Mouse (Mus musculus) neural tube, embryonic 11.5 days (tissue): ENCODE results near the gene Miox. TPM values are rescaled to one million over a fixed set of nuclear protein-coding genes. Genes with fewer than 3 reads are reported as not detected.
A peak's percentile ranks its signal among the peaks of the same experiment; 100 is the strongest.

Source experiments
- ATAC-seq: fragments of 200-750 bp; cut with Nextera tagmentation; 2 replicates; pipeline ENCODE4 v1.8.0; 2017; ENCODE audit warnings: moderate number of reproducible peaks, mild to moderate bottlenecking, moderate TSS enrichment, moderate library complexity; ENCODE audit not compliant: insufficient read depth, low FRiP score, low TSS enrichment
- DNase-seq: peaks from one replicate; pipeline ENCODE4 v3.0.0-alpha.2; 2015; ENCODE audit warnings: low spot score
- H3K27ac ChIP-seq: fragments of 300-500 bp; sonication (generic); 2 replicates; pipeline ENCODE4 v1.5.1; 2014; ENCODE audit warnings: low read depth, mild to moderate bottlenecking, low read length
- H3K27me3 ChIP-seq: fragments of 300-500 bp; sonication (generic); 2 replicates; pipeline ENCODE4 v1.6.1; 2014; ENCODE audit warnings: mild to moderate bottlenecking, low read length, mixed read lengths; ENCODE audit not compliant: control insufficient read depth, insufficient read depth
- H3K36me3 ChIP-seq: fragments of 300-500 bp; sonication (generic); 2 replicates; pipeline ENCODE4 v1.6.1; 2014; ENCODE audit warnings: mild to moderate bottlenecking, low read length, moderate library complexity, mixed read lengths; ENCODE audit not compliant: control insufficient read depth, insufficient read depth
- H3K4me1 ChIP-seq: fragments of 300-500 bp; sonication (generic); 2 replicates; pipeline ENCODE4 v1.6.1; 2014; ENCODE audit warnings: low read length, mixed read lengths; ENCODE audit not compliant: control insufficient read depth, insufficient read depth
- H3K4me2 ChIP-seq: fragments of 300-500 bp; sonication (generic); 2 replicates; pipeline ENCODE4 v1.6.1; 2014; ENCODE audit warnings: low read depth, mild to moderate bottlenecking, moderate library complexity
- H3K4me3 ChIP-seq: fragments of 300-500 bp; sonication (generic); 2 replicates; pipeline ENCODE4 v1.5.1; 2014; ENCODE audit warnings: low read depth, low read length
- H3K9ac ChIP-seq: fragments of 300-500 bp; sonication (generic); 2 replicates; pipeline ENCODE4 v1.6.1; 2014; ENCODE audit warnings: mild to moderate bottlenecking, low read length
- H3K9me3 ChIP-seq: fragments of 300-500 bp; sonication (generic); 2 replicates; pipeline ENCODE4 v1.6.1; 2016; ENCODE audit warnings: low read length; ENCODE audit not compliant: control insufficient read depth
- WGBS: fragments of 180-500 bp; shearing (Covaris S2); extraction: QIAGEN DNeasy Blood & Tissue Kit; methylation state at CpG from one replicate; pipeline ENCODE4 v1.1.7; 2014; 5-methylcytosine and 5-hydroxymethylcytosine counted together
- microRNA-seq: library from miRNA; unstranded; fragments of <30 nt; microRNA quantifications from one replicate; pipeline ENCODE4, GENCODE M21; 2016
- polyA plus RNA-seq: library from polyadenylated mRNA; unstranded; fragments of >200 nt; fragmentation: Nextera tagmentation; extraction: Ambion mirVana; gene quantifications from 2 replicates; pipeline ENCODE4 v1.2.1, GENCODE M21; 2014

The Miox gene
- polyA plus RNA-seq, 1 experiment from 2014 or later: not detected

DNA sequence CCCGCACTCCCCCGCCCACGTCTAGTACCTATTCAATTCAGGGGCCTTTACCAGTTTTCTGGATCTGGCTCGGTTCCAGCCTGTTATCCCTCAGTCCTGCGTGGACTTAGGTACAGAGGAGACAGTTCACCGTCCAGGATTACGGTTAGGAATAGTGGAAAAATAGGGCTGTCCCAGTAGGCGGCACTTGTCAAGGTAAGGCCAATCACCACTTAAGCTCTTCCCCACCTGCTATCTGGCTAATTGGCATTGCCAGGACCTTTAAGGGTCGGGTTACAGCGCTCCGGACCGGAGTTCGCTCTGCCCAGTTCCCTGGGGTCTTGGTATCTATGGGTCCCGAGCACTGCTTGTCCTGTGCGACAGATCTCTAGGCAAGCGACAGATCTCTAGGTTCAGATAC lies 42.8 kb downstream of the Miox start, which contains the start of gene Tymp:
Tymp (minus strand) TSS at position 83 of the 400 bp plus-strand sequence.
- no peak within 1 kb of the TSS for H3K4me3 ChIP-seq

DNA sequence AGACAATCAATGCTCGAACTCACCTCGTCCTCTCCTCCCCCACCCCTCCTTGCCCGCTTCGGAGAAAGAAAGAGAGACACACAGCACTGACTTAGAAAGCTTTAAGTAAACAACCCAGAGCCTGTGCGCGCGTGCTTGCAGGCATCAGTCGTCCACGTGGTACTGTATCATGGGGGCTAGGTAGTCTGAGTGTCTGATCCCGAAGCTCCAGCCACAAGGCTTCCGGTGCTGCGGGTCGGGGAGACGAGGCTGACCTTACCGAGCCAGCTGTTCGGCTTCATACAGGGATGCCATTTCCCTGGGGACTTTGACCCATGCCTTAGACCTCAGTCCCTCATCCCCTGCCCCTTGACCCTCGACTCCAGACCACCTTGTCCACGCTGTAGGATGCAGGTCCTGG lies 43.2 kb downstream of the Miox start:
- ATAC-seq (no peak), DNase-seq (peak; percentile 24)
- peaks cover 40% of the 10 kb centered on the region for H3K27me3 ChIP-seq
- no peak overlapping the region for H3K27ac ChIP-seq
- H3K36me3 ChIP-seq: 0 out of 2 replicates have a peak, but pooled peaks cover 2% of the 10 kb centered on the region
- H3K4me3 ChIP-seq: no peak overlapping the region
- peaks cover 12% of the 10 kb centered on the region; the same call in 1 of the 2 replicates for H3K4me1 ChIP-seq
- no peaks in the 10 kb centered on the region for H3K9me3 ChIP-seq
- no peak overlapping the region for H3K9ac ChIP-seq
- WGBS: 11% methylated on average over 18 of the region's 18 CpGs
- H3K4me2 ChIP-seq: no peak overlapping the region

More for the DNA sequence above, 42.8 kb downstream of the Miox start, which contains the start of gene Tymp:
- DNase-seq: no peak
- H3K4me1 ChIP-seq: peaks cover 12% of the 10 kb centered on the region; the same call in 1 of the 2 replicates
- H3K27me3 ChIP-seq: peaks cover 40% of the 10 kb centered on the region
- 17% methylated on average over 16 of the region's 16 CpGs for WGBS
- H3K4me2 ChIP-seq: no peak within 1 kb of the TSS
- H3K27ac ChIP-seq: no peak within 1 kb of the TSS
- H3K9ac ChIP-seq: no peak within 1 kb of the TSS
- peaks cover 4% of the 10 kb centered on the region for H3K36me3 ChIP-seq
- no peak for ATAC-seq
- no peaks in the 10 kb centered on the region for H3K9me3 ChIP-seq

DNA sequence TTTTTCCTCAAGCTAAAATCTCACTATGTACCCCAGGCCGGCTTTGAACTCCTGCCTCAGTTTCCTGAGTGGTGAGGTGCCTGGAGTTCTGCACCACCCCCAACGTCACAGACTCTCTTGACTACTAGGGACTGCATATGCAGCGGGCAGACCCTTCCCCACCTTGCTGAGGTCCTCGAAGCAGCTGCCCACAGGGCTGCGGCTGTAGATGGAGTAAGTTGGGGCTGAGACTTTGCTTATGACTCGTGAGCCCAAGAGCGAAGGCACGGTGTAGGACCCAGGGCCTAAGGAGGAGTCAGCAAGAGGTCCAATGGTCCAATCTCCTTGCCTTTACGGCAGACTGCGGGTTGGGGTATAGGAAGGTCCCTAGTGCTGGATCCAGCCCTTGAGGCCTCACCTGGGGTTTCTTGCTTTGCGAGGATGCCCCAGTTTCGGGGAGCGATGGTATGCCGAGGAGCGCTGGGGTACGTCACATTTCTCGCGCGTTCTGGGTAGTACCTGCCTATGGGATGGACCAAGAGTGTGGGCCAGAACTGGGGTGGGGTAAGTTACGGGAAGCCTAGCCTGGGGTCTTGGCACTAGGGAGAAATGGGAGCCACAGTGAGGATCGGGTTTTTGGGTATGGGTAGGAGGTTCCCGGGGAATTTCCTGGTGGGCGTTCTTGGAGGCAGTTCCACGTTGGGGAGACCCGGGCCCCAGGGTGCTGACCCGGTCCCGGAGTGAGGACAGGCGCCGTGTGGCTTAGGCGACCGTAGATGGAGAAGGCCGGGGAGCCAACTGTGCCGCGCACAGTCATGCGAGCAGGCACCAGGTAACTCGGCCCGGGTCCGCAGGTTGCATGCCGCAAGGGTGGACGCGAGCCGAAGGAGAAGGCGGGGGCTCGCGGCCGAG lies 44.0 kb downstream of the Miox start:
- Histone ChIP-seq H3K36me3 (no peaks in the 10 kb centered on the region), H3K27ac (no peak overlapping the region), H3K27me3 (peaks cover 40% of the 10 kb centered on the region), H3K4me3 (peak overlapping the region; percentile 34), H3K4me2 (peak overlapping the region; percentile 58), H3K4me1 (peaks cover 9% of the 10 kb centered on the region; the same call in 1 of the 2 replicates), H3K9ac (peak overlapping the region; percentile 32; the same call in 1 of the 2 replicates), H3K9me3 (no peaks in the 10 kb centered on the region)
- ATAC-seq (no peak), DNase-seq (no peak)
- 10% methylated on average over 46 of the region's 46 CpGs for WGBS

DNA sequence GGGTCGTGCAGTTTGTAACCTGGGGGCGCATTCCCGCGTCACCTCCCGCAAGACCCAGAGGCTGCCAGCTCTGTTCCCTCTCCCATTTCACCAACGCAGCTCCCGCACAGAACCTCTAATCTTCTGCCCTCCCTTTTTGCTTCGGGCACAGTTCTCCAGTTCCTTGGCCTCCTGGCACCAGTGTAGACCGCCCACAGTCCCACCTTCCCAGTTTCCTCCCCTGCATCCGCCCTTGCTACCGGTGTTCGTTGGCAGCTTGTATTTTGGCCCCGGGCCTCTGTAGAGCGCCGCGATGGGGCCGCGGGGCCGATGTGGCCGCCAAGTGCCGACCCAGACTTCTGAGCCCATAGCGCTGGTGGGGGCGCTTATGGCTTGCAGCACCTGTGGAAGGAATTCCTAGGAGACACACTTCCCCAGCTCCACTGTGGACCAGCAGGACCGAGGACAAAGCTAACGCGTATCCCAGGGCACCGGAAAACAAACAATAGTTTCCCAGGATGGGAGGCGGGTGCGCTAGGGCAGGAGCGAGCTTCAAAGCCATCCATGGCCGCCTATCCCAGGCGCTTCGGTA lies 44.7 kb downstream of the Miox start, which contains the start of gene Odf3b:
Odf3b (minus strand) TSS at position 452 of the 571 bp plus-strand sequence.
- peak within 1 kb of the TSS; percentile 34 for H3K4me3 ChIP-seq
- H3K4me2 ChIP-seq: peak within 1 kb of the TSS; percentile 58
- H3K9ac ChIP-seq: peak within 1 kb of the TSS; percentile 32; the same call in 1 of the 2 replicates
- no peak for ATAC-seq
- no peak within 1 kb of the TSS for H3K27ac ChIP-seq
- H3K4me1 ChIP-seq: peaks cover 8% of the 10 kb centered on the region; the same call in 1 of the 2 replicates
- WGBS: under 1% methylated on average over 32 of the region's 33 CpGs
- DNase-seq: peak; percentile 51
- H3K27me3 ChIP-seq: peaks cover 40% of the 10 kb centered on the region
- no peaks in the 10 kb centered on the region for H3K9me3 ChIP-seq
- H3K36me3 ChIP-seq: no peaks in the 10 kb centered on the region

DNA sequence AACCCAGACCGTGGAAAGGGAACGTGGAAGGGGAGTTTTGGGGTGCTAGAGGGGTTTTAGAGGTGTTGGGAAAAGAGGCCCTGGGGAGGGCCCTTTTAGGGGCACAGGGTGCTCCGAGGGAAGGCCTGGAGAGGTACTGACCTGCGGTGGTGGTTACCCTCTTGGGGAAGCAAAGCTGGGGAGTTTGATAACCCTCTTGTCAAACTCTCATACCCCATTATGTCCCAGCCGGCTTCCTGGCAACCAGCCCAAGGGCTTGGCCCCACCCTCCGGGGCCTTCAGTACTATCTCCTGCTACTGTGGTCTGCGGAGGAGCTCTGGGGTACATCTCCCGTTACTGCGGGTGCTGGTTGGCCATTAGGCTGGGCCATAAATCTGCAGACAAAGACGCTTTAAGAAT lies 45.2 kb downstream of the Miox start:
- H3K27me3 ChIP-seq: peaks cover 40% of the 10 kb centered on the region
- DNase-seq (peak; percentile 20), ATAC-seq (no peak)
- no peak overlapping the region for H3K27ac ChIP-seq
- no peaks in the 10 kb centered on the region for H3K9me3 ChIP-seq
- peak overlapping the region; percentile 34 for H3K4me3 ChIP-seq
- 5% methylated on average over 10 of the region's 10 CpGs for WGBS
- H3K36me3 ChIP-seq: no peaks in the 10 kb centered on the region
- peak overlapping the region; percentile 58 for H3K4me2 ChIP-seq
- H3K4me1 ChIP-seq: peaks cover 6% of the 10 kb centered on the region; the same call in 1 of the 2 replicates
- H3K9ac ChIP-seq: no peak overlapping the region

DNA sequence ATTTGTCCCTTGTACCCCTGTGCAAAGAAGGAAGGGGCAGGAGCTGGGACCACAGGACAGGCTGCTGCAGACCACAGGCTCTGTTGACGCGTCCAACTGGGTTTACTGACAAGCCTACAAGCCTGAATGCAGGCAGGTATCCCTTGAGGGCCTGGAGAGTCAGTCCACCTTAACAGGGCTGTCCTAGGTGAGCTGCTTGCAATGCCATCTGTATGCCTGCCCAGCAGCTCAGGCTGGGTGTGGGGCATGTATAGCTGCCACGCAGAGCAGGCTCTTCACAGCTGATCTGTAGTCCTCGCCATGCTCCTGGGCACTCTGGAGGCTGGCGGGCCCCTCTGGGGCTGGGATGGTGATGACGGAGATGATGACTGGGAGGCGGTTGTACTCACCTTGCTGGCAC lies 50.4 kb downstream of the Miox start, which contains the start of gene Klhdc7b:
Klhdc7b (plus strand) TSS at position 301 of the 400 bp plus-strand sequence.
- Histone ChIP-seq H3K27ac (no peak within 1 kb of the TSS), H3K36me3 (no peaks in the 10 kb centered on the region), H3K27me3 (peaks cover 5% of the 10 kb centered on the region), H3K4me1 (no peaks in the 10 kb centered on the region; the same call in 1 of the 2 replicates), H3K4me2 (no peak within 1 kb of the TSS), H3K9me3 (no peaks in the 10 kb centered on the region), H3K9ac (no peak within 1 kb of the TSS), H3K4me3 (no peak within 1 kb of the TSS)
- 88% methylated on average over 7 of the region's 7 CpGs for WGBS
- DNase-seq (no peak), ATAC-seq (no peak)

Small RNA genes lying within 50 kb of the gene (microRNA-seq; reads per million reads assigned to microRNA genes)
- gene Mir6959: not detected

Other genes starting within 250 kb of the Miox start
- 23.0 TPM in 2 replicates for gene Selenoo, start 245.3 kb upstream of the Miox start, polyA plus RNA-seq
- 21.1 and 21.8 TPM in 2 replicates for gene Tubgcp6, start 211.3 kb upstream of the Miox start, polyA plus RNA-seq
- gene Hdac10, start 205.7 kb upstream of the Miox start, polyA plus RNA-seq: 13.0 and 13.7 TPM in 2 replicates
- 15.4 and 20.3 TPM in 2 replicates for gene Mapk12, start 193.7 kb upstream of the Miox start, polyA plus RNA-seq
- gene Mapk11, start 184.8 kb upstream of the Miox start, polyA plus RNA-seq: 33.1 and 37.4 TPM in 2 replicates
- 112 and 117 TPM in 2 replicates for gene Plxnb2, start 153.6 kb upstream of the Miox start, polyA plus RNA-seq
- 30.5 and 33.6 TPM in 2 replicates for gene Dennd6b, start 137.9 kb upstream of the Miox start, polyA plus RNA-seq
- 45.2 and 47.1 TPM in 2 replicates for gene Ppp6r2, start 122.8 kb upstream of the Miox start, polyA plus RNA-seq
- 75.7 and 90.7 TPM in 2 replicates for gene Sbf1, start 19.1 kb upstream of the Miox start, polyA plus RNA-seq
- 0.17 TPM in 1 of 2 replicates, not detected in the other for gene Adm2, start 11.7 kb upstream of the Miox start, polyA plus RNA-seq
- 31.8 and 35.8 TPM in 2 replicates for gene Lmf2, start 21.3 kb downstream of the Miox start, polyA plus RNA-seq
- 154 and 158 TPM in 2 replicates for gene Ncaph2, start 21.3 kb downstream of the Miox start, polyA plus RNA-seq
- gene Sco2, start 39.4 kb downstream of the Miox start, polyA plus RNA-seq: 6.0 and 8.8 TPM in 2 replicates
- gene Tymp, start 42.6 kb downstream of the Miox start, polyA plus RNA-seq: 1.6 and 2.0 TPM in 2 replicates
- 0.39 and 1.0 TPM in 2 replicates for gene Odf3b, start 44.9 kb downstream of the Miox start, polyA plus RNA-seq
- gene Klhdc7b, start 50.5 kb downstream of the Miox start, polyA plus RNA-seq: not detected in 2 replicates
- gene Syce3, start 76.1 kb downstream of the Miox start, polyA plus RNA-seq: not detected in 2 replicates
- gene Cpt1b, start 91.5 kb downstream of the Miox start, polyA plus RNA-seq: 1.2 TPM in 1 of 2 replicates, not detected in the other
- gene C730034F03Rik, start 95.2 kb downstream of the Miox start, polyA plus RNA-seq: 2.0 and 2.3 TPM in 2 replicates
- gene Gm44502, start 95.3 kb downstream of the Miox start, polyA plus RNA-seq: 0.26 and 0.64 TPM in 2 replicates
- gene Chkb, start 95.5 kb downstream of the Miox start, polyA plus RNA-seq: 58.1 and 63.8 TPM in 2 replicates
- gene Mapk8ip2, start 119.5 kb downstream of the Miox start, polyA plus RNA-seq: 27.6 and 33.2 TPM in 2 replicates
- 10.3 and 10.8 TPM in 2 replicates for gene Arsa, start 143.0 kb downstream of the Miox start, polyA plus RNA-seq
- gene Shank3, start 165.2 kb downstream of the Miox start, polyA plus RNA-seq: 2.7 and 3.0 TPM in 2 replicates
- gene Acr, start 233.9 kb downstream of the Miox start, polyA plus RNA-seq: 0.40 TPM in 1 of 2 replicates, not detected in the other